Mouse (Mus musculus): ENCODE results near the gene Amh. TPM values are rescaled to one million over a fixed set of nuclear protein-coding genes. Genes with fewer than 3 reads are reported as not detected.
A peak's percentile ranks its signal among the peaks of the same experiment; 100 is the strongest.

The Amh gene
- total RNA-seq, 2 experiments from 2014 or later = 0.20 to 0.21 TPM

DNA sequence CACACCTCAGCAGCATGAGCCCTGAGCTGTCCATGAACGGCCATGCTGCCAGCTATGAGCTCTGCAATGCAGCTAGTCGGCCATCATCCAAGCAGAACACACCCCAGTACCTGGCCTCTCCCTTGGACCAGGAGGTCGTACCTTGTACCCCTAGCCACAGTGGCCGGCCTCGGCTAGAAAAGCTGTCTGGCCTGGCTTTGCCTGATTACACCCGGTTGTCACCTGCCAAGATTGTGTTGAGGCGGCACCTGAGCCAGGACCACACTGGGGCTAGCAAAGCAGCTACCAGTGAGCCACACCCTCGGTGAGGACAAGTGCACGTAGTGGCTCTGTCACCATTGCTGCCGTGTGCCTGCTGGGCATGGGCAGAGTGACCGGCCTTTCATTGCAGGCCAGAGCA, 19.1 kb upstream of the Amh start:
- no peak for DNase-seq

DNA sequence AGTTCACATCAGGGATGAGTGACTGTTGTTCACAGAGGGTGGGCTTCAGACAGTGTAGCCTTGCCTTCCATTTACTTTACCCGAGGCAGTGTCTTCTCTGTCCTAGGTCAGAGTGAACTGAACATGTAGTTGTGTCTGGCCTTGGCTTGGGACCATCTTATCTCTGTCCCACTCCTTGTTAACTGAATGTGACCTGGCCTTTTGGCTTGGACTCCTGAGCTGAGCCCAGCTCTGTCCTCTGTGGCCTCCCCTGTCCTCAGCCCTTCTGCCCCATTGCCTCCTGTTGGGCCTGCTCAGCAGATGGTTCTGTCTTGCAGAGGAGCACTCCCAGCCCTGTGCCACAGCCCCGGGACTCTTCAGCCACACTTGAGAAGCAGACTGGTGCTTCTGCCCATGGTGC, 17.5 kb upstream of the Amh start:
- no peak for DNase-seq

DNA sequence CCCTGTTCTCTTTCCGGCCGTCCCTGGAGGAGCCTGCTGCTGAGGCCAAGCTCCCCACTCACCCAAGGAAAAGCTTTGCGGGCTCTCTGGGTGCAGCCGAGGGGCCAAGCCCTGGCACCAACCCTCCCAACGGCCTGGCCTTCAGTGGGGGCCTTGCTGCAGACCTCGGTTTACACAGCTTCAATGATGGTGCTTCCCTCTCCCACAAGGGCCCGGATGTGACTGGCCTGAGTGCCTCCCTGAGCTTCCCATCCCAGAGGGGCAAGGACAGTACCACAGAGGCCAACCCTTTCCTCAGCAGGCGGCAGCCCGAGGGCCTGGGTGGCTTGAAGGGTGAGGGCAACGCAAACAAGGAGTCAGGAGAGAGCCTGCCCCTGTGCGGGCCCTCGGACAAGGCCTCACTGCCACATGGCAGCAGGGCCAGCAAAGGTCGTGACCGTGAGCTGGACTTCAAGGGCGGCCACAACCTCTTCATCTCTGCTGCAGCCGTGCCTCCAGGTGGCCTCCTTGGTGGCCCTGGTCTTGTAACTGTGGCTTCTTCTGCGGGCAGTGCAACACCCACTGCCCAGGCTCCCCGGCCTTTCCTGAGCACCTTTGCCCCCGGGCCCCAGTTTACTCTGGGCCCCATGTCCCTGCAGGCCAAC, 14.2 kb upstream of the Amh start:
- DNase-seq = no peak

DNA sequence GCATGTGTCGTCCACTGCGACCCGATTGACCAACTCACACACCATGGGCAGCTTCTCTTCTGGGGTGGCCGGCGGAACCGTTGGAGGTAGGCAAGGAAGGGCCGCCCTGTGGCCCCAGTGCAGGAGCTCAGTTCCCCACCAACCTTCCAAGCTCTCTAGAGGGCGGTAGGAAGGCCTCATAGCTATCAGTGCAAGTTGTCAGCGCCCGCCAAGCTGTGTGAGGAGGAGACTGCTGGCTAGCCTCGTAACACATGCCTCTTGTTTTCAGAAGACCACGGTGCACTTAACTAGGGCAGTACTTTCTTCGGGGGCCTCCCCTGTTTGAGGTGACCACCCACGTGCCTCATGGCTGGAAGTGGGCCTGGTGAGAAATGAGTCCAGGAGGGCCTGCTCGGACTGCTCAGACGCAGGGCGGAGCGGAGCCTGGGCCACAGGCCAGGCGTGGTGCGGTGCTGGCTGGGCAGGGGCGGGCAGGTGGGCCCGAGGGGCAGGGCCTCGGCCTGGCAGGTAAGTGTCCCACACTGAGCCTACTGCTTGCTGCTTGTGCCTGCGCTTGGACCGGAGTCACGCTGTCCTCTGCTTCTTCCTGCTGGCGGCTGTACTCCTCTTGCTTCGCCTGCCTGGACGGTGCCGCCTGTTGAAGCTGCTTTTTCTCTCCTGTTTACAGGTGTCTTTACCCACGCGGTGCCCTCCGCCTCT, 13.4 kb upstream of the Amh start:
- no peak for DNase-seq

DNA sequence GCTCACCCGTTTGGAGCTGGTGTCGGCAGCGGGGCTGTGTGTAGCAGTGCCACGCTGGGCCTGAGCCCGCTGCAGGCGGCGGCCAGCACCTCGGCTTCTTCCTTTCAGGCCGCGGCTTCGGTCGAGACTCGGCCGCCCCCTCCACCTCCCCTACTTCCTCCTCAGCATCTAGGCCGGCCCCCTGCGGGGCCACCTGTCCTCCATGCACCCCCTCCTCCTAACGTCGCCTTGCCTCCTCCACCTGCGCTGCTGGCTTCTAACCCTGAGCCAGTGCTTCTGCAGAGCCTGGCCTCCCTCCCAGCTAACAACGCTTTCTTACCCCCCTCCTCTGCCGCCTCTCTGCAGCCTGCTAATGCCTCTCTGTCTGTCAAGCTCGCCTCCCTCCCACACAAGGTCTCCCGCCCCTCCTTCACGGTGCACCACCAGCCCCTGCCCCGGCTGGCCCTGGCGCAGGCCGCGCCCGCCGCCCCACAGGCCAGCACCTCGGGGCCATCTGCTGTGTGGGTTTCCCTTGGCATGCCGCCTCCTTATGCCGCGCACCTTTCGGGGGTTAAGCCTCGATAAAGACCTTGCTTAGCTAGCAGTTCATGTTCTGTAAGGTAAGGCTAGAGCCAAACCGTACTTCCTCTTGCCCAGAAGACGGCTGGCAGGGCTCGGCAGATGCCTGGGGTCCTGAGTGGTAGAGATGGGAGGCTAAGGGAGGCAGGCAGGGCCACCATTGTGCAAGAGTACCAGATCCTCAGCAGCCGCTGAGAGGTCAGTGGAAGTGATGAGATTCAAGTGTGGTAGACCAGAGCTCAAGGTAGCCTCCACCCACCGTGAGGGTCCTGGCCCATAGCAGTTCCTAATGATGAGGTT, 12.6 kb upstream of the Amh start:
- DNase-seq = no peak

DNA sequence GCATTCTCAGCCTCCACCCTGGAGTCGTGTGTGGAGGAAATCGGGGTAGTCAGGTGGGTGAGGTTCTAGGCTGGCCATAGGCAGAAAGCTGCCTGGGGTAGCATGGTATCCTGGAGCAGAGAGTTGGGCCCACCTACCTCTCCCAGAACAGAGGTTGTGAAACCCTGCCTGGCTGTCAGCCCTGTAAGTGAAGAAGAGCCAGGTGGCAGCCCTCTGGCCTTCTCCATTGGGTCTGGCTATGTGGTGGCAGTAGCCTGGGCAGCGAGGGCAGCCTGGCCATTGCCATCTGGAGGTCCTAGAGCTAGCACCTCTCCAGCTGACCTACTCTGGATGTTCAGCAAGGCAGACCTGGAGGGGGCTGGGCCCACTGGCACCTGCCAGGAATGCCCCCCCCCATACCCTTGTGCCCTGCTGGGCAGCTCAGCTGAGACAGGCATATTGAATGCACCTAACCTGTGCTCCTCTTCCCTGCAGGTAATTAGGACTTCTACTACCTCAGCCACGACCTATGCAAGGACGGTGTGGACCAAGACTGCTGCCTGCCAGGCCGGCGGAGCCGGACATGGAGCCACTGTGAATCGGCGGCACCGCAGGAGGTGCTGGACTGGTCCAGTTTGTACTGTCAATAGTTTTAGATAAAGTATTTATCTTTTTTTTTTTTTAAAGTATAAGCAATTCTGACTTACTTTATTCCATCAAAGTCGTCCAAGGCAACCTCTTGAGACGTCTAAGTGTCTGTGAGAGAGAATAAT, 11.8 kb upstream of the Amh start:
- no peak for DNase-seq

DNA sequence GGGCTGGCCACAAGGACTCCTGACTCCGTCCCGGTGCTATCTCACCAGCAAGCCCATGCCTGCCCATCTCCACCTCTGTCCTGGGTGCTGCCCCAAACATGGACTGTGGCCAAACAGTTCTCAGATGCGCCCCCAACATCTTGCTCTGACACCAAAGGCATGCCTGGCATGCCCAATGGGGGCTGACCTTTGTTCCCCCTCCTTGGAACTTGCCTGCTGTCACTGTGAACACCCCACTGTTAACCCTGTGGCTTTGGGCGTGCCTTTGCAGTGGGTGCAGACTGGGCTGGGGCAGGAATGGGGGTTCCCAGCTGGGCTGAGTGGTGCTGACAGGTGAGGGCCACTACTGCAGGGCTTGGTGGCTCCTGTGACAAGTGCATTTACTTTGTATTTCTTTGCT, 11.2 kb upstream of the Amh start:
- no peak for DNase-seq

DNA sequence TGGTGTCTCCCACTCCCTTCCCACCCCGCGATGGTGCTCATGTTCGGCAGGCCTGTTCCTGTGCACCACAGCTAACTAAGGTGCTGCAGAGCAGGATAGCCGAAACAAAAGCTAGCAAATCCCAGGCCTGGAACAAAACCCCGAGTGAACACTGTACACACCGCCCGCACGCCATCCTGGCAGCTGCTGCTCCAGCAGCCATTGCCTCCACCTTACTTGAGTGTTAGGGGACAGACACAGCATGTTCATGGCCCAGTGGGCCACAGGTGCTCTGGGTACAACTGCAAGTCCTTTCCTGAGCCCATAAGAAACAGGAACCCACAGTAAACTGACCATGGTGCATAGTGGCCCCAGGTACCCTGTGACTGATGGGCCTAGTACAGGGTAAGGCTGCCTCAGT, 10.3 kb upstream of the Amh start:
- no peak for DNase-seq

DNA sequence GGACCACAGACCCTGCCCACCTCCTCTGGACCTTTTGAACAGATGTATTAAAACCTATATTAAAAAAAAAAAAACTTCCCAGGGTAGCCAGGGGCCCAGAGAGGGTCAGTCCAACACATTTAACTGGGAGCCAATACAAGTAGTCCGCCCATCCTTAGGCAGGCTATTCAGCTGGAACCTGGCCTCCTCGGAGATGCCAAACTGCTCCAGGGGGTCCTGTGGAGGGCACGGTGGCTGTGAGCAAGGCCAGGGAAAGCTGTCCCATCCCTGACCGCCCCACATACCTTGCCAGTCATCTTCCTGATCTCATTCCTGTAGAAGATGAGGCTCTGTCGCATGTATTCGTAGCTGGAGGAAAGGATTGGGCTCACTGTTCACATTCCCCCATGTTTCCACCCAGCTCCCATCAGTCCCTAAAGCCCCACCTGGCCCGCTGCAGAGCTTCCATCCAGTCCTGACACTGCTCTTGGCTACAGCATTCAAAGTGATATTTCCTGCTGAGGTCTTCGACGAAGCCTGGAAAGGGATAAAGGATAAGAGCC, 8.7 kb upstream of the Amh start:
- no peak for DNase-seq

DNA sequence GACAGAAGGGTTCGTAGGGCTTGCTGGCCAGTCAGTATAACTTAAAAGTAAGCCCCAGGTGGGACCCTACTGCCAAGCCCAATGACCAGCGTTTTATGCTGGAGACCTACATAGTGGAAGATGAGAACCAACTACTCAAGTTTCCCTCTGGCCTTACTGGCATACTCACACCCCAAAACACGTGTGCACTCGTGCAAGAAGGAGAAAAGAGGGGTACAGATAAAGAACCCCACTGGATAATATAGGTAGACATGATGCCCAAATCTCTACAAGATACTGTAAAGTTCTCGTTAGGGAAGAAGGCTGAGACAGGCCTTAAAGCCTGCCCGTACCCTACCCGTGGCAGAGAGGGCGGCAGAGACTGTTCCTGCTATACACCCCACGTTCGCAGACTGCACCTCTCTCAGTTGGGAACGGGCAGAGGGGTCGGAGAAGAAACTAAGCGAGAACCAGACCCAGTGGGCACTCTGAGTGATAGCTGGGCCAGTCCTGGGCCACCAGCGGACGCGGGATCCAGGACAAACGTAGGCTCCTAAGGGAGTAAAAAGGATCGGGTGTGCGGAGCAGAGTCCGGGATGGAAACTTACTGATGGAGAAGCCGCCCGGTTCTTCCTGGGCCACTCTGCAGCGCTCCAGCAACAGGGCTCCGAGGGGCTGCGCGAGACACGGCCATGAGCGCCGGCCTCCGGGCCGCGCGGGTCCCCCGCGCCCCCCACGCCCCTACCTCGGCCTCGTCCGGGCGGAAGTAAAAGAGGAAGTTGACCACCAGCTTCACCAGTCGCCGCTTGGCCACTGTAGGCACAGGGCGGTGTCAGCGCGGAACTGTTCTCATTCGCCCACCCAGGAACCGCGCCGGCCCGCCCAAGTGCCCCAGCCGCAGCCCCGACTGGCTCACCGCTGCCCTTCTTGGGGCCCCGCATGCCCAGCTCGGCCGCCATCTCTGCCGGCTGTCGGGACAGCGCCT, 7.6 kb upstream of the Amh start:
- DNase-seq = no peak

DNA sequence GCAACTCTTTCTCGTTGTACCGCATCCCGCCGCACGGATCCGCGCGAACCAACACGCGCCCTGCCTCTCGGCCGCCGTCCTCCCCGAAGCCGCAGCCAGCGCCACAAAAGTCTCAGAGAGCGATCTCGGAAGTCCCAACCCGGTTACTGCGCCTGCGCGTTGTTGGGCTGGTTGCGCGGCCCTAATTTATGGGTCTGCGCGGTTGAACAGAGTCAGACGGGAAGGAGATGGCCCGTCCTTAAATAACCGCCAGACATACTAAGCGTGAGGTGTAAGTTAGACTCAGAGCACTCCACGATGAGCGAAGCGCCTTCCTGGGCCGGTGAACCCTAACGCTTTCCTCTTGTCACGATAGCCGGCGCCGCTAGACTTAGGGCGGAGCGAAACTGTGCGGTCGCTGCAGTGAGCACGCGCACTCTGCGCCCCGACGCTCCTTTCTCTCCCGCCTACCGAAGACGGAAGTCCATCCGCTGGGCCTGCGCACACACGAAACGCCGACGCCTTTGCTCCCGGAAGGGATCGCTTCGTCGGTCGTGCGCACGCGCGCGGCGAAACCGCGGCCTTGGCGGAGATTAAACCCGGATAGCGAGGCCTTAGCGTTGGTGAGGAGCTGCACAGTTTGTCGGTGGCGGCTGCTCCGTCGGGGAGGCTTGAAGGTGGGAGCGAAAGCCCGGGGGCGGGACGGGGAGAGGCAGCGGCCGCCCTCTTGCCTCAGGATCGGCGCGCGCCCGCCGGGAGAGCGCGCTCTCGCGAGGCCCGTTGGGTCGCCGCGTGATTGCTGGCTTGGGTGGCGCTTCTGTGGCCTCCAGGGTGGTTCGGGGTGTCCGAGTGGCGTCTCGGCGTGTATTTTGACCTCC, 6.7 kb upstream of the Amh start, which contains the start of the genes Sf3a2 and Plekhj1:
Sf3a2 (plus strand) TSS at position 49 of the 857 bp plus-strand sequence.
Plekhj1 (minus strand) TSS at position 477 of the 857 bp plus-strand sequence.
- peak; percentile 94 for DNase-seq

DNA sequence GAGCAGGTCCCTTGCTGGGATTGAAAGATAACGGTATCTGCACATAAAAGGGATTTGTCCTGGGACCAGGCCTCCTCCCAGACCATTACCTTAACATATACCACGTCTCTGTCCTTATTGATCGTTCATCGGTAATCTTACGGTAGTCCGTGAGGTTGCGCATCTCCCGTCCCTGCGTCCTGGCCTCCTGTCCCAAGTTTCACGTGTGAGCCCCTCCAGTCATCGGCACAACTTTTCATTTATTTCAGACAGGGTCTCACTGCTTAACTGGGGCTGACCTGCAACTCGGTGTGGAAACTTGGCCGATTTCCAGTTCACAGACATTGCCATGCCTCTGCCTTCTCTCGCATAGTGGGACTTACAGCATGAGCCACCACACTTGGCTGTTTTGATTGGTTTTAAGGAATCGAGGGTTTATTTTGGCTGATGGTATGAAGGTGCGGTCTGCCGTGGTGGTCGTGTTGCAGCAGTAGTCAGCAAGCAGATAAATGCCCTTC, 5.9 kb upstream of the Amh start:
- no peak for DNase-seq

DNA sequence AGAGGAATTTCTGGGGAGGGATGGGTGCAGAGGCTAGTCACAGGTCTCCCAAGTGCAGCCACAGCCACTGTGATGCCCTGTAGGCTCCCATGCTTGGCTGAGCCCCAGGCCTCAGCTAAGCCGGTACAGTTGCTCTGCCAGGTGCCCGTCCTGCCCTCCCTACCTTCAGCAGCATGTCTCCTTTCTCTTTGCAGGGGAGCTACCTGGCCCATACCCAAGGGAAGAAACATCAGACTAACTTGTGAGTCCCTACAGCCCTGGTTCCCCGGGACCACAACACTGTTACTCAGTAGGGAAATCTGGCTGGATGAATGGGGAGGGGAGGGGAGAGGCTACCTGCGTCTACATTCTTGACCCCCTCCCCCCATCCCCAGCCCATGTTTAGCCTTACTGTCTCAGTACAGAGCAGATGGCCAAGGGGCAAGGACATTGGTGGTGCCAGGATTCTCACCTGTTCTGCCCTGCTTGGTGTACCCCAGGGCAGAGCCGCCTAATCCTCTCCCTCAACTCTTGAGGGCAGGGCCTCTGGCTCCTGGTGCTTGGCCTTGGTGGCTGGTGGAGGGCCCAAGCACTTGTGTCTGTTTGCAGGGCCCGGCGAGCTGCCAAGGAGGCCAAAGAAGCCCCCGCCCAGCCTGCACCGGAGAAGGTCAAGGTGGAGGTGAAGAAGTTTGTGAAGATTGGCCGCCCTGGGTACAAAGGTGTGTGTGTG, 2.7 kb upstream of the Amh start:
- DNase-seq = no peak

DNA sequence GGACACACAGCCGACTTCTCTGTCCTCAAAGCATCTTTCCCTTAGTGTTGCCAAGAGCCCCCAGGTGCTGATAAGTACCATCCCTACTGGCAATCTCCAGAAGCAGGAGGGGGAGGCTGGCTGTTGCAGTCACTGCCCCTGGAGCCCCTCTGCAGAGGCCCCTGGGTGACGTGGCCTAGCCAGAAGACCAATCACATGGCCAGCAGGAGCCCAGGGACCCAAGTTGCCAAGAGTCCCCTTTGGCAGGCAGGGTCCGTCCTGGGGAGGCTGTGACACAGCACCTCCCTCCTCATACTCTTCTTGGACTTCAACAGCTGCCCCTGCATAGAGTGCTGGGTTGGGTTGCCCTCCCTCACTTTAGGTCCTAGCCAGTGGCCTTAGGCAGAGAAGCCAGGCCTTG, 2.0 kb upstream of the Amh start:
- DNase-seq = no peak

DNA sequence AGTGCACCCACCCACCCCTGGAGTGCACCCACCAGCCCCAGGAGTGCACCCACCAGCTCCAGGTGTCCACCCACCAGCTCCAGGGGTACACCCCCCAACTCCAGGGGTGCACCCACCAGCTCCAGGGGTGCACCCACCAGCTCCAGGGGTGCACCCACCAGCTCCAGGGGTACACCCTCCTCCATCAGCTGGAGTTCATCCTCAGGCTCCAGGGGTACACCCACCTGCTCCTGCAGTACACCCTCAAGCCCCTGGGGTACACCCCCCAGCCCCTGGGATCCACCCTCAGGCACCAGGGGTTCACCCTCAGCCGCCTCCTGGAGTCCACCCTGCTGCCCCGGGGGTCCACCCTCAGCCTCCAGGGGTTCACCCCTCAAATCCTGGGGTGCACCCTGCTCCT, 703 bp upstream of the Amh start:
- DNase-seq = no peak

DNA sequence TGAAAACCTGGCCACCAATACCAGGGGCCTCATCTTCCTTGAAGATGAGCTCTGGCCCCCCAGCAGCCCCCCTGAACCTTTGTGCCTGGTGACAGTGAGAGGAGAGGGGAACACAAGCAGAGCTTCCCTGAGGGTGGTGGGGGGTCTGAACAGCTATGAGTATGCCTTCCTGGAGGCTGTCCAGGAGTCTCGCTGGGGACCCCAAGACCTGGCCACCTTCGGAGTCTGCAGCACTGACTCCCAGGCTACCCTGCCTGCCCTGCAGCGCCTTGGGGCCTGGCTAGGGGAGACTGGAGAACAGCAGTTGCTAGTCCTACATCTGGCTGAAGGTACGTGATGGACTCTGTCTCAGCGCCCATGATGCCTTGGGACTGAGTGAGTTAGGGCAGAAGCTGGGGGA, 279 bp downstream of the Amh start:
- DNase-seq = no peak

DNA sequence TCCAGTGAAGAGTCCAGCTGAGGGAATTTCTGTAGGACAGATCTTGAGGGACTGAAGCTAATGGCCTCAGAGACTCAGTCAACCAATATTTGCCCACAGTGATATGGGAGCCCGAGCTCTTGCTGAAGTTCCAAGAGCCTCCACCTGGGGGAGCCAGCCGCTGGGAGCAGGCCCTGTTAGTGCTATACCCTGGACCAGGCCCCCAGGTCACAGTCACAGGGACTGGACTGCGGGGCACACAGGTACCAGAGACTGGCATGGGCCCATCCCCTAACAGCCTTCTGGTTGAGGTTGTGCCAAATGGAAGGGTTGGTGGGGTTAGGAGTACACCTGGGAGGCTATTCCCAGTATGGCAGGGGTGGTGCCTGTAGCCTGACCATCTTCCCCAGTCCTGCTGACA, 882 bp downstream of the Amh start:
- no peak for DNase-seq

DNA sequence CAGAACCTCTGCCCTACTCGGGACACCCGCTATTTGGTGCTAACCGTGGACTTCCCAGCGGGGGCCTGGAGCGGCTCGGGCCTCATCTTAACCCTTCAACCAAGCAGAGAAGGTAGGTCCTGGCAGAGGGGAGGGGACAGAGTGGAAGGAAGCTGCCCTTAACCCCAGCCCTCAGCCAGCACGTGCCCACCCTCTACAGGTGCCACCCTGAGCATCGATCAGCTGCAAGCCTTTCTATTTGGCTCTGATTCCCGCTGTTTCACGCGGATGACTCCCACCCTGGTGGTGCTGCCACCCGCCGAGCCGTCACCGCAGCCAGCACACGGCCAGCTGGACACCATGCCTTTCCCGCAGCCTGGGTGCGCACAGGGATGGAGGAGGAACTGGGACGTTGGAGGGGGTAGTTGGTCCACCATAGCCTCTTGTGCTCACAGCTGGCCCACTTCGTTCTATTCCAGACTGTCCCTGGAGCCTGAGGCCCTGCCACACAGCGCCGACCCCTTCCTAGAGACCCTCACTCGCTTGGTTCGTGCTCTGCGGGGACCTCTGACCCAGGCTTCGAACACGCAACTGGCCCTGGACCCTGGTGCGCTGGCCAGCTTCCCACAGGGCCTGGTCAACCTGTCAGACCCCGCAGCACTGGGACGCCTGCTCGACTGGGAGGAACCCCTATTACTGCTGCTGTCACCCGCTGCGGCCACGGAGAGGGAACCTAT, 1.5 kb downstream of the Amh start:
- DNase-seq = no peak
